Mouse (Mus musculus): ENCODE measurements around the gene Frat1.
A peak's percentile ranks its signal among the peaks of the same experiment; 100 is the strongest.

Frat1 gene

GRCm38 (mm10) chr19:41829381-41830105 is at the start of gene Frat1:
Frat1 (plus strand) TSS chr19:41829970.
- peak; percentile 94 for DNase-seq (ENCODE audit: low read depth, low spot score)

GRCm38 (mm10) chr19:41786896-41787295 is 42.9 kb upstream of the Frat1 start:
- DNase-seq (ENCODE audit: low read depth, low spot score), result no peak

GRCm38 (mm10) chr19:41789110-41789961 is 40.4 kb upstream of the Frat1 start:
- DNase-seq (ENCODE audit: low read depth, low spot score), result no peak

- DNase-seq (ENCODE audit: low read depth, low spot score), result peak; percentile 45
These were observed 38.4 kb upstream of the Frat1 start for GRCm38 (mm10) chr19:41791384-41791783.

- no peak for DNase-seq (ENCODE audit: low read depth, low spot score)
These were observed 36.8 kb upstream of the Frat1 start for GRCm38 (mm10) chr19:41792934-41793486.

GRCm38 (mm10) chr19:41794017-41794416 is 35.8 kb upstream of the Frat1 start:
- no peak for DNase-seq (ENCODE audit: low read depth, low spot score)

GRCm38 (mm10) chr19:41794901-41795300 is 34.9 kb upstream of the Frat1 start:
- no peak for DNase-seq (ENCODE audit: low read depth, low spot score)

GRCm38 (mm10) chr19:41796148-41796760 is 33.5 kb upstream of the Frat1 start:
- no peak for DNase-seq (ENCODE audit: low read depth, low spot score)

GRCm38 (mm10) chr19:41796789-41797327 is 32.9 kb upstream of the Frat1 start:
- no peak for DNase-seq (ENCODE audit: low read depth, low spot score)

- DNase-seq (ENCODE audit: low read depth, low spot score), result no peak
These were observed 32.2 kb upstream of the Frat1 start for GRCm38 (mm10) chr19:41797536-41797935.

- no peak for DNase-seq (ENCODE audit: low read depth, low spot score)
These were observed 29.3 kb upstream of the Frat1 start for GRCm38 (mm10) chr19:41800451-41800850.

- DNase-seq (ENCODE audit: low read depth, low spot score), result no peak
These were observed 28.6 kb upstream of the Frat1 start for GRCm38 (mm10) chr19:41800986-41801741.

- peak; percentile 98 for DNase-seq (ENCODE audit: low read depth, low spot score)
These were observed 27.9 kb upstream of the Frat1 start, which contains the start of gene Arhgap19 for GRCm38 (mm10) chr19:41801742-41802369. Arhgap19 (minus strand) TSS chr19:41802047.

- DNase-seq (ENCODE audit: low read depth, low spot score), result peak; percentile 88
These were observed 26.4 kb upstream of the Frat1 start for GRCm38 (mm10) chr19:41803322-41803721.

GRCm38 (mm10) chr19:41805831-41806230 is 23.9 kb upstream of the Frat1 start:
- peak; percentile 76 for DNase-seq (ENCODE audit: low read depth, low spot score)

GRCm38 (mm10) chr19:41807497-41807896 is 22.3 kb upstream of the Frat1 start:
- no peak for DNase-seq (ENCODE audit: low read depth, low spot score)

- no peak for DNase-seq (ENCODE audit: low read depth, low spot score)
These were observed 21.6 kb upstream of the Frat1 start for GRCm38 (mm10) chr19:41808104-41808634.

GRCm38 (mm10) chr19:41810074-41810473 is 19.7 kb upstream of the Frat1 start:
- DNase-seq (ENCODE audit: low read depth, low spot score), result no peak

GRCm38 (mm10) chr19:41812525-41812924 is 17.2 kb upstream of the Frat1 start:
- no peak for DNase-seq (ENCODE audit: low read depth, low spot score)

GRCm38 (mm10) chr19:41813374-41813773 is 16.4 kb upstream of the Frat1 start:
- DNase-seq (ENCODE audit: low read depth, low spot score), result no peak

All from ZHBTc4 (cell line).